Mouse (Mus musculus): Measurements from ENCODE around the gene Ccnd3. TPM values are rescaled to one million over a fixed set of nuclear protein-coding genes. Genes with fewer than 3 reads are reported as not detected.

Ccnd3 gene
- polyA plus RNA-seq, 1 experiment = 202 TPM

- no peak for TF ChIP-seq POLR2A (IDR thresholded peaks at IDR 0.05; ENCODE audit: borderline replicate concordance, extremely low read depth, low read depth, low read length)
- no peak for TF ChIP-seq CTCF (IDR thresholded peaks at IDR 0.05; ENCODE audit: insufficient read depth, low read length)
- H3K4me3 ChIP-seq (replicated peaks; ENCODE audit: extremely low read depth, low read depth, low read length) = no peak overlapping the region
- WGBS = 49% methylated on average over 9 of the region's 9 CpGs
- DNase-seq = no peak
- peaks cover 3% of the 10 kb centered on the region for H3K4me1 ChIP-seq (ENCODE audit: control insufficient read depth, insufficient read depth, low read length)
Measured at GRCm38 (mm10) chr17:47466284-47466683, 38.6 kb upstream of the Ccnd3 start.

GRCm38 (mm10) chr17:47467659-47468058, 37.2 kb upstream of the Ccnd3 start:
- H3K4me1 ChIP-seq (ENCODE audit: control insufficient read depth, insufficient read depth, low read length) = peaks cover 3% of the 10 kb centered on the region
- no peak for DNase-seq
- TF ChIP-seq CTCF (IDR thresholded peaks at IDR 0.05; ENCODE audit: insufficient read depth, low read length) = no peak
- WGBS = 85% methylated on average over 11 of the region's 11 CpGs
- no peak overlapping the region for H3K4me3 ChIP-seq (replicated peaks; ENCODE audit: extremely low read depth, low read depth, low read length)

GRCm38 (mm10) chr17:47468063-47468462, 36.8 kb upstream of the Ccnd3 start:
- Histone ChIP-seq H3K4me3 (replicated peaks; ENCODE audit: extremely low read depth, low read depth, low read length) (no peak overlapping the region), H3K4me1 (ENCODE audit: control insufficient read depth, insufficient read depth, low read length) (no peaks in the 10 kb centered on the region; the same call in 1 of the 2 replicates)
- WGBS = 30% methylated on average over 14 of the region's 14 CpGs
- no peak for DNase-seq
- TF ChIP-seq POLR2A (IDR thresholded peaks at IDR 0.05; ENCODE audit: borderline replicate concordance, extremely low read depth, low read depth, low read length) (no peak), CTCF (IDR thresholded peaks at IDR 0.05; ENCODE audit: insufficient read depth, low read length) (no peak)

GRCm38 (mm10) chr17:47468466-47468865, 36.4 kb upstream of the Ccnd3 start:
- no peak overlapping the region for H3K4me3 ChIP-seq (replicated peaks; ENCODE audit: extremely low read depth, low read depth, low read length)
- H3K4me1 ChIP-seq (ENCODE audit: control insufficient read depth, insufficient read depth, low read length) = no peaks in the 10 kb centered on the region
- DNase-seq = no peak
- 33% methylated on average over 34 of the region's 34 CpGs for WGBS
- no peak for TF ChIP-seq CTCF (IDR thresholded peaks at IDR 0.05; ENCODE audit: insufficient read depth, low read length)
- TF ChIP-seq POLR2A (IDR thresholded peaks at IDR 0.05; ENCODE audit: borderline replicate concordance, extremely low read depth, low read depth, low read length) = no peak

- no peaks in the 10 kb centered on the region for H3K4me1 ChIP-seq (ENCODE audit: control insufficient read depth, insufficient read depth, low read length)
- no peak for DNase-seq
- no peak overlapping the region for H3K4me3 ChIP-seq (replicated peaks; ENCODE audit: extremely low read depth, low read depth, low read length)
- 86% methylated on average over 4 of the region's 4 CpGs for WGBS
- TF ChIP-seq CTCF (IDR thresholded peaks at IDR 0.05; ENCODE audit: insufficient read depth, low read length) = no peak
- no peak for TF ChIP-seq POLR2A (IDR thresholded peaks at IDR 0.05; ENCODE audit: borderline replicate concordance, extremely low read depth, low read depth, low read length)
Measured at GRCm38 (mm10) chr17:47469642-47470041, 35.2 kb upstream of the Ccnd3 start.

- TF ChIP-seq POLR2A (IDR thresholded peaks at IDR 0.05; ENCODE audit: borderline replicate concordance, extremely low read depth, low read depth, low read length) (no peak), CTCF (IDR thresholded peaks at IDR 0.05; ENCODE audit: insufficient read depth, low read length) (no peak)
- H3K4me1 ChIP-seq (ENCODE audit: control insufficient read depth, insufficient read depth, low read length) = no peaks in the 10 kb centered on the region
- DNase-seq = no peak
- H3K4me3 ChIP-seq (replicated peaks; ENCODE audit: extremely low read depth, low read depth, low read length) = no peak overlapping the region
- WGBS = 60% methylated on average over 4 of the region's 4 CpGs
Measured at GRCm38 (mm10) chr17:47470121-47470520, 34.7 kb upstream of the Ccnd3 start.

GRCm38 (mm10) chr17:47470686-47471085, 34.2 kb upstream of the Ccnd3 start:
- no peak overlapping the region for H3K4me3 ChIP-seq (replicated peaks; ENCODE audit: extremely low read depth, low read depth, low read length)
- WGBS = 72% methylated on average over 5 of the region's 5 CpGs

GRCm38 (mm10) chr17:47472435-47473350, 32.2 kb upstream of the Ccnd3 start:
- TF ChIP-seq POLR2A (IDR thresholded peaks at IDR 0.05; ENCODE audit: borderline replicate concordance, extremely low read depth, low read depth, low read length) = no peak
- TF ChIP-seq CTCF (IDR thresholded peaks at IDR 0.05; ENCODE audit: insufficient read depth, low read length) = no peak
- no peaks in the 10 kb centered on the region for H3K4me1 ChIP-seq (ENCODE audit: control insufficient read depth, insufficient read depth, low read length)
- DNase-seq = no peak
- WGBS = 32% methylated on average over 15 of the region's 15 CpGs
- no peak overlapping the region for H3K4me3 ChIP-seq (replicated peaks; ENCODE audit: extremely low read depth, low read depth, low read length)

More at GRCm38 (mm10) chr17:47470686-47471085, 34.2 kb upstream of the Ccnd3 start:
- TF ChIP-seq POLR2A (IDR thresholded peaks at IDR 0.05; ENCODE audit: borderline replicate concordance, extremely low read depth, low read depth, low read length) = no peak
- TF ChIP-seq CTCF (IDR thresholded peaks at IDR 0.05; ENCODE audit: insufficient read depth, low read length) = no peak
- no peaks in the 10 kb centered on the region for H3K4me1 ChIP-seq (ENCODE audit: control insufficient read depth, insufficient read depth, low read length)
- DNase-seq = no peak

GRCm38 (mm10) chr17:47473434-47473974, 31.3 kb upstream of the Ccnd3 start:
- 9% methylated on average over 8 of the region's 8 CpGs for WGBS
- peak; percentile 72 for DNase-seq

GRCm38 (mm10) chr17:47474250-47474649, 30.6 kb upstream of the Ccnd3 start:
- no peak overlapping the region for H3K4me3 ChIP-seq (replicated peaks; ENCODE audit: extremely low read depth, low read depth, low read length)
- TF ChIP-seq CTCF (IDR thresholded peaks at IDR 0.05; ENCODE audit: insufficient read depth, low read length) (no peak), POLR2A (IDR thresholded peaks at IDR 0.05; ENCODE audit: borderline replicate concordance, extremely low read depth, low read depth, low read length) (no peak)
- DNase-seq = no peak
- H3K4me1 ChIP-seq (ENCODE audit: control insufficient read depth, insufficient read depth, low read length) = no peaks in the 10 kb centered on the region
- 77% methylated on average over 4 of the region's 4 CpGs for WGBS

More at GRCm38 (mm10) chr17:47473434-47473974, 31.3 kb upstream of the Ccnd3 start:
- H3K4me3 ChIP-seq (replicated peaks; ENCODE audit: extremely low read depth, low read depth, low read length) = no peak overlapping the region
- TF ChIP-seq POLR2A (IDR thresholded peaks at IDR 0.05; ENCODE audit: borderline replicate concordance, extremely low read depth, low read depth, low read length) = no peak
- peak; percentile 89 for TF ChIP-seq CTCF (IDR thresholded peaks at IDR 0.05; ENCODE audit: insufficient read depth, low read length)
- H3K4me1 ChIP-seq (ENCODE audit: control insufficient read depth, insufficient read depth, low read length) = no peaks in the 10 kb centered on the region
